ENCODE assay signal across 9 mouse cellular contexts in genomic region chr11:77442186-77443170, GRCm38 (mm10). TPM values are rescaled to one million over a fixed set of nuclear protein-coding genes. Genes with fewer than 3 reads are reported as not detected.
DNase-seq lines count a peak whose midpoint lies in the region; ATAC-seq and TF ChIP-seq lines count a peak whose summit lies in the region.
"Had no signal": no experiment of that assay in that cellular context is flagged by ENCODE, and none has a peak within 500 bp of the region (broad histone marks: within the 10 kb centered on the region; RNA-seq: fewer than 3 reads in every experiment).

No protein-coding gene starts in this region.

- H3K9ac ChIP-seq in limb, embryonic 15.5 days = no peak overlapping the region
- H3K9ac ChIP-seq: hindbrain, embryonic 15.5 days had no signal

- ATAC-seq in limb, embryonic 15.5 days (ENCODE audit: insufficient number of reproducible peaks, low FRiP score, low TSS enrichment, low read depth) = no peak
- peak; percentile 62 for ATAC-seq in monocyte, adult 5-6 weeks (replicated peaks; ENCODE audit: insufficient number of reproducible peaks, low FRiP score, low TSS enrichment, poor library complexity, severe bottlenecking)

- intact Hi-C loops in gastrocnemius, adult 2 months (cut with DNase I) = loop anchor here (5.0 kb wide), 1 partner anchor 75 kb away; no protein-coding TSS in a partner anchor

- H3K36me3 ChIP-seq in limb, embryonic 15.5 days = peaks cover 6% of the 10 kb centered on the region; the same call in 1 of the 2 replicates
- peaks cover 28% of the 10 kb centered on the region for H3K36me3 ChIP-seq in limb, embryonic 10.5 days

- H3K9me3 ChIP-seq in limb, embryonic 15.5 days = no peaks in the 10 kb centered on the region
- no peaks in the 10 kb centered on the region for H3K9me3 ChIP-seq in limb, embryonic 10.5 days (replicated peaks)
- H3K9me3 ChIP-seq: hindbrain, embryonic 15.5 days had no signal

- no peak for DNase-seq in limb, embryonic 10.5 days (ENCODE audit: low spot score)
- DNase-seq in gastrocnemius, adult 2 months = peak; percentile 82
- peak; percentile 37 to 55 for DNase-seq in kidney, adult 8-10 months
- DNase-seq in Muller cell, postnatal 12 days (ENCODE audit: inconsistent ontology term) = no peak
- DNase-seq in thymus, postnatal 14 days = no peak
- no peak for DNase-seq in thymus, postnatal 4 days

- H3K4me2 ChIP-seq in limb, embryonic 15.5 days = no peak overlapping the region
- H3K4me2 ChIP-seq: hindbrain, embryonic 15.5 days had no signal

- no peak overlapping the region for H3K4me3 ChIP-seq in limb, embryonic 15.5 days
- no peak overlapping the region for H3K4me3 ChIP-seq in limb, embryonic 10.5 days
- H3K4me3 ChIP-seq in gastrocnemius, adult 2 months = peak overlapping the region; percentile 32
- H3K4me3 ChIP-seq: hindbrain, embryonic 15.5 days had no signal

- peak overlapping the region; percentile 43; the same call in 1 of the 2 replicates for H3K27ac ChIP-seq in limb, embryonic 15.5 days
- no peak overlapping the region for H3K27ac ChIP-seq in limb, embryonic 10.5 days
- peak overlapping the region; percentile 88 for H3K27ac ChIP-seq in gastrocnemius, adult 2 months
- H3K27ac ChIP-seq: hindbrain, embryonic 15.5 days had no signal

- no peak for TF ChIP-seq CTCF in gastrocnemius, adult 2 months (IDR thresholded peaks at IDR 0.05)

- no peaks in the 10 kb centered on the region for H3K27me3 ChIP-seq in limb, embryonic 15.5 days
- H3K27me3 ChIP-seq in limb, embryonic 10.5 days (ENCODE audit: low read depth, poor library complexity, severe bottlenecking) = no peaks in the 10 kb centered on the region
- H3K27me3 ChIP-seq: hindbrain, embryonic 15.5 days had no signal

- WGBS in limb, embryonic 15.5 days = 58% methylated on average over 7 of the region's 7 CpGs
- 84% methylated on average over 7 of the region's 7 CpGs for WGBS in limb, embryonic 10.5 days

- no peaks in the 10 kb centered on the region for H3K4me1 ChIP-seq in limb, embryonic 15.5 days
- no peaks in the 10 kb centered on the region for H3K4me1 ChIP-seq in limb, embryonic 10.5 days
- H3K4me1 ChIP-seq: hindbrain, embryonic 15.5 days had no signal

RNA-seq across cellular contexts. Expression of gene Coro6, which starts 19.7 kb away (rescaled TPM):
- 2.2 and 8.0 TPM in 2 replicates for polyA plus RNA-seq in limb, embryonic 15.5 days (2015; fragmentation: Nextera tagmentation; extraction: Ambion mirVana)
- 0.15 TPM in 1 of 2 replicates, not detected in the other for polyA plus RNA-seq in limb, embryonic 10.5 days (2016; fragmentation: Nextera tagmentation; extraction: Ambion mirVana)
- 100 to 1,000 TPM; 165 to 257 TPM for total RNA-seq in gastrocnemius, adult 2 months (2021)
- total RNA-seq in monocyte, adult 5-6 weeks (2017) = 0.19 to 1.1 TPM in 2 of 3 replicates, not detected in the other

RNA-seq across cellular contexts. Expression of gene Ankrd13b, which starts 47.0 kb away (rescaled TPM):
- 5.0 and 7.2 TPM in 2 replicates for polyA plus RNA-seq in limb, embryonic 15.5 days (2015; fragmentation: Nextera tagmentation; extraction: Ambion mirVana)
- polyA plus RNA-seq in limb, embryonic 10.5 days (2016; fragmentation: Nextera tagmentation; extraction: Ambion mirVana) = 12.5 and 13.4 TPM in 2 replicates
- total RNA-seq in gastrocnemius, adult 2 months (2021) = 10 to 100 TPM in 1 of 2 experiments, 1 to 10 TPM in 1; 9.5 to 10.8 TPM
- total RNA-seq in monocyte, adult 5-6 weeks (2017) = 0.58 TPM in 1 of 3 replicates, not detected in the others

RNA-seq across cellular contexts. Expression of gene Git1, which starts 50.9 kb away (rescaled TPM):
- polyA plus RNA-seq in limb, embryonic 15.5 days (2015; fragmentation: Nextera tagmentation; extraction: Ambion mirVana) = 9.1 and 10.8 TPM in 2 replicates
- 13.6 and 14.8 TPM in 2 replicates for polyA plus RNA-seq in limb, embryonic 10.5 days (2016; fragmentation: Nextera tagmentation; extraction: Ambion mirVana)
- total RNA-seq in gastrocnemius, adult 2 months (2021) = 10 to 100 TPM; 25.9 to 33.3 TPM
- total RNA-seq in monocyte, adult 5-6 weeks (2017) = 10.6 to 14.7 TPM (median 13.6 TPM) in 3 replicates

Comparison
In these comparisons a context has a peak if more than half of its experiments do, and no peak if none do; other contexts are left out.
1. DNase-seq: peak in gastrocnemius, adult 2 months (single experiment) and kidney, adult 8-10 months (2 of 2); none in limb, embryonic 10.5 days (single experiment), Muller cell, postnatal 12 days (single experiment), thymus, postnatal 14 days (single experiment) and thymus, postnatal 4 days (single experiment).
2. RNA of gene Coro6, which starts 19.7 kb away (total RNA-seq): 165 to 257 TPM in gastrocnemius, adult 2 months; 0.19 to 1.1 TPM in monocyte, adult 5-6 weeks; every median in the first group is over 10 times any median in the second.